19 mouse cellular contexts compared by ENCODE assay signal in genomic region chr3:86179714-86180113, GRCm38 (mm10).
"Had no signal": no experiment of that assay in that cellular context is flagged by ENCODE, and none has a peak within 500 bp of the region (broad histone marks: within the 10 kb centered on the region; RNA-seq: fewer than 3 reads in every experiment).

No protein-coding gene starts in this region.

- H3K9me3 ChIP-seq: midbrain, embryonic 13.5 days; neural tube, embryonic 13.5 days; neural tube, embryonic 15.5 days had no signal

- H3K27ac ChIP-seq: liver, embryonic 14.5 days; midbrain, embryonic 13.5 days; neural tube, embryonic 13.5 days; neural tube, embryonic 15.5 days had no signal

- H3K4me3 ChIP-seq: midbrain, embryonic 13.5 days; myocyte; neural tube, embryonic 13.5 days; neural tube, embryonic 15.5 days had no signal

- ATAC-seq: midbrain, embryonic 13.5 days; midbrain, embryonic 16.5 days had no signal

- H3K4me2 ChIP-seq: lung, embryonic 14.5 days; midbrain, embryonic 11.5 days; midbrain, embryonic 13.5 days; neural tube, embryonic 13.5 days; neural tube, embryonic 15.5 days had no signal

- H3K36me3 ChIP-seq: midbrain, embryonic 13.5 days; neural tube, embryonic 13.5 days; neural tube, embryonic 15.5 days had no signal

- DNase-seq: lung, adult 18-20 months; lung, embryonic 14.5 days; lung, postnatal 10 days; lung, postnatal 4 days; retina, postnatal 1 day; right cerebral cortex, adult 18-20 months; right cerebral cortex, postnatal 25 days; right cerebral cortex, postnatal 4 days; spleen, adult 18-20 months; thymus, adult 18-20 months; thymus, postnatal 14 days; thymus, postnatal 36 days had no signal

- H3K4me1 ChIP-seq: midbrain, embryonic 13.5 days; neural tube, embryonic 13.5 days; neural tube, embryonic 15.5 days had no signal

- H3K27me3 ChIP-seq: midbrain, embryonic 13.5 days; neural tube, embryonic 13.5 days; neural tube, embryonic 15.5 days had no signal

- H3K9ac ChIP-seq: liver, embryonic 14.5 days; lung, embryonic 14.5 days; midbrain, embryonic 13.5 days; neural tube, embryonic 13.5 days; neural tube, embryonic 15.5 days had no signal
